Mouse (Mus musculus): ENCODE results near the gene Nfu1. TPM values are rescaled to one million over a fixed set of nuclear protein-coding genes. Genes with fewer than 3 reads are reported as not detected.
"Not testable (repeated sequence)": the region's sequence is repeated elsewhere in the genome, so short reads cannot be mapped to it uniquely, and the experiment has no call there.

Nfu1 gene
- polyA plus RNA-seq, 1 experiment from 2014 or later = 141 TPM

- not testable (repeated sequence) for H3K4me3 ChIP-seq; H3K27me3 ChIP-seq; H3K4me2 ChIP-seq; H3K9ac ChIP-seq; H3K9me3 ChIP-seq; H3K27ac ChIP-seq (replicated peaks); ATAC-seq (ENCODE audit: low FRiP score, low read depth)
- Histone ChIP-seq H3K4me1 (replicated peaks) (peaks cover 12% of the 10 kb centered on the region), H3K36me3 (peaks cover 29% of the 10 kb centered on the region)
- 95% methylated on average over 7 of the region's 7 CpGs for WGBS
Measured at GRCm38 (mm10) chr6:87048712-87049111, 39.7 kb downstream of the Nfu1 start.

GRCm38 (mm10) chr6:87051886-87052425 lies 42.9 kb downstream of the Nfu1 start:
- no peak overlapping the region for H3K4me2 ChIP-seq
- ATAC-seq (ENCODE audit: low FRiP score, low read depth) = no peak
- H3K27ac ChIP-seq (replicated peaks) = no peak overlapping the region
- no peak overlapping the region for H3K9ac ChIP-seq
- no peak overlapping the region for H3K4me3 ChIP-seq
- peaks cover 53% of the 10 kb centered on the region for H3K36me3 ChIP-seq
- no peaks in the 10 kb centered on the region for H3K27me3 ChIP-seq
- H3K4me1 ChIP-seq (replicated peaks) = no peaks in the 10 kb centered on the region
- H3K9me3 ChIP-seq = no peaks in the 10 kb centered on the region
- 91% methylated on average over 10 of the region's 10 CpGs for WGBS

GRCm38 (mm10) chr6:87054193-87054592 lies 45.2 kb downstream of the Nfu1 start:
- no peak for ATAC-seq (ENCODE audit: low FRiP score, low read depth)
- no peak overlapping the region for H3K4me3 ChIP-seq
- no peak overlapping the region for H3K4me2 ChIP-seq
- no peaks in the 10 kb centered on the region for H3K27me3 ChIP-seq
- H3K27ac ChIP-seq (replicated peaks) = no peak overlapping the region
- H3K9ac ChIP-seq = no peak overlapping the region
- no peaks in the 10 kb centered on the region for H3K4me1 ChIP-seq (replicated peaks)
- WGBS = 90% methylated on average over 8 of the region's 8 CpGs
- no peaks in the 10 kb centered on the region for H3K9me3 ChIP-seq
- peaks cover 71% of the 10 kb centered on the region for H3K36me3 ChIP-seq

GRCm38 (mm10) chr6:87059754-87060153 lies 50.7 kb downstream of the Nfu1 start:
- no peak for ATAC-seq (ENCODE audit: low FRiP score, low read depth)
- no peaks in the 10 kb centered on the region for H3K9me3 ChIP-seq
- no peak overlapping the region for H3K4me2 ChIP-seq
- H3K4me3 ChIP-seq = no peak overlapping the region
- 94% methylated on average over 1 of the region's 1 CpGs for WGBS
- peaks cover 80% of the 10 kb centered on the region for H3K36me3 ChIP-seq
- no peaks in the 10 kb centered on the region for H3K27me3 ChIP-seq
- H3K9ac ChIP-seq = no peak overlapping the region
- no peaks in the 10 kb centered on the region for H3K4me1 ChIP-seq (replicated peaks)
- H3K27ac ChIP-seq (replicated peaks) = no peak overlapping the region

GRCm38 (mm10) chr6:87063586-87063985 lies 54.5 kb downstream of the Nfu1 start:
- WGBS = 94% methylated on average over 4 of the region's 4 CpGs
- ATAC-seq (ENCODE audit: low FRiP score, low read depth) = no peak
- H3K27me3 ChIP-seq = no peaks in the 10 kb centered on the region
- no peaks in the 10 kb centered on the region for H3K9me3 ChIP-seq
- H3K9ac ChIP-seq = no peak overlapping the region
- no peaks in the 10 kb centered on the region for H3K4me1 ChIP-seq (replicated peaks)
- H3K4me2 ChIP-seq = no peak overlapping the region
- H3K36me3 ChIP-seq = peaks cover 81% of the 10 kb centered on the region
- no peak overlapping the region for H3K27ac ChIP-seq (replicated peaks)
- H3K4me3 ChIP-seq = no peak overlapping the region

- Histone ChIP-seq H3K4me2 (no peak overlapping the region), H3K4me1 (replicated peaks) (no peaks in the 10 kb centered on the region), H3K27ac (replicated peaks) (no peak overlapping the region), H3K27me3 (no peaks in the 10 kb centered on the region), H3K4me3 (no peak overlapping the region), H3K9ac (no peak overlapping the region), H3K36me3 (peaks cover 81% of the 10 kb centered on the region), H3K9me3 (no peaks in the 10 kb centered on the region)
- ATAC-seq (ENCODE audit: low FRiP score, low read depth) = no peak
- WGBS = 92% methylated on average over 2 of the region's 2 CpGs
Measured at GRCm38 (mm10) chr6:87068209-87068608, 59.2 kb downstream of the Nfu1 start.

- ATAC-seq (ENCODE audit: low FRiP score, low read depth) = no peak
- WGBS = 83% methylated on average over 7 of the region's 7 CpGs
Measured at GRCm38 (mm10) chr6:87069195-87069900, 60.3 kb downstream of the Nfu1 start.

GRCm38 (mm10) chr6:87070641-87071040 lies 61.6 kb downstream of the Nfu1 start:
- no peaks in the 10 kb centered on the region for H3K4me1 ChIP-seq (replicated peaks)
- no peak for ATAC-seq (ENCODE audit: low FRiP score, low read depth)
- H3K4me2 ChIP-seq = no peak overlapping the region

More at GRCm38 (mm10) chr6:87069195-87069900, 60.3 kb downstream of the Nfu1 start:
- Histone ChIP-seq H3K4me2 (no peak overlapping the region), H3K4me3 (no peak overlapping the region), H3K27me3 (no peaks in the 10 kb centered on the region), H3K9me3 (no peaks in the 10 kb centered on the region), H3K4me1 (replicated peaks) (no peaks in the 10 kb centered on the region), H3K36me3 (peaks cover 80% of the 10 kb centered on the region), H3K27ac (replicated peaks) (no peak overlapping the region), H3K9ac (no peak overlapping the region)

GRCm38 (mm10) chr6:87072759-87073158 lies 63.7 kb downstream of the Nfu1 start:
- WGBS = 88% methylated on average over 4 of the region's 4 CpGs
- no peak overlapping the region for H3K9ac ChIP-seq
- H3K9me3 ChIP-seq = no peaks in the 10 kb centered on the region
- H3K4me1 ChIP-seq (replicated peaks) = no peaks in the 10 kb centered on the region
- H3K4me3 ChIP-seq = no peak overlapping the region
- no peak for ATAC-seq (ENCODE audit: low FRiP score, low read depth)
- peaks cover 68% of the 10 kb centered on the region for H3K36me3 ChIP-seq
- H3K4me2 ChIP-seq = no peak overlapping the region
- H3K27ac ChIP-seq (replicated peaks) = no peak overlapping the region
- H3K27me3 ChIP-seq = no peaks in the 10 kb centered on the region

More at GRCm38 (mm10) chr6:87070641-87071040, 61.6 kb downstream of the Nfu1 start:
- H3K9me3 ChIP-seq = no peaks in the 10 kb centered on the region
- H3K36me3 ChIP-seq = peaks cover 69% of the 10 kb centered on the region
- no peak overlapping the region for H3K27ac ChIP-seq (replicated peaks)
- 91% methylated on average over 4 of the region's 4 CpGs for WGBS
- H3K9ac ChIP-seq = no peak overlapping the region
- no peak overlapping the region for H3K4me3 ChIP-seq
- no peaks in the 10 kb centered on the region for H3K27me3 ChIP-seq

- H3K36me3 ChIP-seq = peaks cover 67% of the 10 kb centered on the region
- H3K4me3 ChIP-seq = no peak overlapping the region
- no peak overlapping the region for H3K27ac ChIP-seq (replicated peaks)
- no peak overlapping the region for H3K9ac ChIP-seq
- H3K4me2 ChIP-seq = no peak overlapping the region
- H3K4me1 ChIP-seq (replicated peaks) = no peaks in the 10 kb centered on the region
- H3K9me3 ChIP-seq = no peaks in the 10 kb centered on the region
- no peaks in the 10 kb centered on the region for H3K27me3 ChIP-seq
- no peak for ATAC-seq (ENCODE audit: low FRiP score, low read depth)
- 76% methylated on average over 3 of the region's 3 CpGs for WGBS
Measured at GRCm38 (mm10) chr6:87075092-87075685, 66.2 kb downstream of the Nfu1 start.

Measured in hindbrain, embryonic 15.5 days (tissue).